Mouse (Mus musculus) heart, postnatal 0 days (tissue): ENCODE measurements around the gene Pim1. TPM values are rescaled to one million over a fixed set of nuclear protein-coding genes. Genes with fewer than 3 reads are reported as not detected.

Experiments used
- ATAC-seq: fragments of 200-750 bp; cut with Nextera tagmentation; 2 replicates; pipeline ENCODE4 v1.8.0; 2017; ENCODE audit warnings: low read depth, moderate number of reproducible peaks, moderate library complexity; ENCODE audit not compliant: insufficient read depth
- DNase-seq: peaks from one replicate; pipeline ENCODE4 v3.0.0-alpha.2; 2016; ENCODE audit warnings: low spot score
- H3K27ac ChIP-seq: fragments of 300-500 bp; sonication (generic); 2 replicates; pipeline ENCODE4 v1.5.1; 2014; ENCODE audit warnings: low read depth, mild to moderate bottlenecking
- H3K27me3 ChIP-seq: fragments of 300-500 bp; sonication (generic); 2 replicates; pipeline ENCODE4 v1.6.1; 2014; ENCODE audit warnings: low read length, mixed read lengths; ENCODE audit not compliant: control insufficient read depth, insufficient read depth
- H3K36me3 ChIP-seq: fragments of 300-500 bp; sonication (generic); replicated peaks from 2 replicates; pipeline ENCODE4 v1.6.1; 2014; ENCODE audit warnings: low read length, mixed read lengths; ENCODE audit not compliant: control insufficient read depth, insufficient read depth
- H3K4me1 ChIP-seq: fragments of 300-500 bp; sonication (generic); 2 replicates; pipeline ENCODE4 v1.6.1; 2014; ENCODE audit warnings: antibody characterized with exemption; ENCODE audit not compliant: control insufficient read depth, insufficient read depth
- H3K4me2 ChIP-seq: fragments of 300-500 bp; sonication (generic); 2 replicates; pipeline ENCODE4 v1.6.1; 2014; ENCODE audit warnings: low read depth, mild to moderate bottlenecking, low read length, moderate library complexity
- H3K4me3 ChIP-seq: fragments of 300-500 bp; sonication (generic); 2 replicates; pipeline ENCODE4 v1.5.1; 2014; ENCODE audit warnings: low read depth, low read length
- H3K9ac ChIP-seq: fragments of 300-500 bp; sonication (generic); replicated peaks from 2 replicates; pipeline ENCODE4 v1.6.1; 2014; ENCODE audit warnings: low read depth, low read length, mixed read lengths
- H3K9me3 ChIP-seq: fragments of 300-500 bp; sonication (generic); replicated peaks from 2 replicates; pipeline ENCODE4 v1.6.1; 2016; ENCODE audit warnings: low read length; ENCODE audit not compliant: control insufficient read depth
- CTCF ChIP-seq: IDR thresholded peaks from 2 replicates; pipeline ENCODE4 v1.5.1; 2016; ENCODE audit warnings: antibody characterized with exemption, control low read depth, low read depth
- EP300 ChIP-seq: IDR thresholded peaks from 2 replicates; pipeline ENCODE4 v1.6.1; 2016; ENCODE audit warnings: antibody characterized with exemption, low read depth
- WGBS: fragments of 180-500 bp; shearing (Covaris S2); extraction: QIAGEN DNeasy Blood & Tissue Kit; methylation state at CpG from one replicate; pipeline ENCODE4 v1.1.7; 2014; 5-methylcytosine and 5-hydroxymethylcytosine counted together
- polyA plus RNA-seq: library from polyadenylated mRNA; unstranded; fragments of >200 nt; fragmentation: Nextera tagmentation; extraction: Ambion mirVana; gene quantifications from 2 replicates; pipeline ENCODE4 v1.2.1, GENCODE M21; 2015
- total RNA-seq: library from RNA; depleted of rRNA; stranded (reverse); fragments of >200 nt; gene quantifications from 2 replicates; pipeline ENCODE4 v1.2.3, GENCODE M21; 2014; ENCODE audit warnings: low replicate concordance

Pim1 gene
- total and polyA plus RNA-seq, 2 experiments from 2014 or later: 29.2 to 58.4 TPM

DNA sequence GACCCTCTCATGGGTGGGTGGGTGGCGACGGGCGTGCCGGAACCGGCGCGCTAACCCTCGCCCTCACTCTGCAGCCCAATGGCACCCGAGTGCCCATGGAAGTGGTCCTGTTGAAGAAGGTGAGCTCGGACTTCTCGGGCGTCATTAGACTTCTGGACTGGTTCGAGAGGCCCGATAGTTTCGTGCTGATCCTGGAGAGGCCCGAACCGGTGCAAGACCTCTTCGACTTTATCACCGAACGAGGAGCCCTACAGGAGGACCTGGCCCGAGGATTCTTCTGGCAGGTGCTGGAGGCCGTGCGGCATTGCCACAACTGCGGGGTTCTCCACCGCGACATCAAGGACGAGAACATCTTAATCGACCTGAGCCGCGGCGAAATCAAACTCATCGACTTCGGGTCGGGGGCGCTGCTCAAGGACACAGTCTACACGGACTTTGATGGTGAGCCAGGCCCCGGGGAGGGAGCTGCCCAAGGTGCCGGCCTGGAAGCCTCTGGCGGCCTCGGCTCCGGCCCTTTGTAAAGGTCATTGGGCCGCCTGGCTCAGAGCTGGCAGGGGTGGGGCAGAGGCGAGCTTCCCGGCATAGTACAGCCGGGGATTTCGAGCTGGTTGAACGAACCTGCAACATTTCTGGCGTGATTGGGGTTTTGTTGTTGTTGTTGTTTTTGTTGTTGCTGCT lies 1.2 kb downstream of the Pim1 start:
- peaks cover 19% of the 10 kb centered on the region for H3K36me3 ChIP-seq
- DNase-seq (peak; percentile 50), ATAC-seq (no peak)
- peaks cover 18% of the 10 kb centered on the region; the same call in 1 of the 2 replicates for H3K4me1 ChIP-seq
- H3K9me3 ChIP-seq: no peaks in the 10 kb centered on the region
- WGBS: under 1% methylated on average over 48 of the region's 48 CpGs
- H3K27me3 ChIP-seq: no peaks in the 10 kb centered on the region
- TF ChIP-seq CTCF (no peak), EP300 (no peak)
- peak overlapping the region; percentile 100 for H3K9ac ChIP-seq
- H3K4me3 ChIP-seq: peak overlapping the region; percentile 98
- peak overlapping the region; percentile 98 for H3K27ac ChIP-seq
- peak overlapping the region; percentile 68 for H3K4me2 ChIP-seq

DNA sequence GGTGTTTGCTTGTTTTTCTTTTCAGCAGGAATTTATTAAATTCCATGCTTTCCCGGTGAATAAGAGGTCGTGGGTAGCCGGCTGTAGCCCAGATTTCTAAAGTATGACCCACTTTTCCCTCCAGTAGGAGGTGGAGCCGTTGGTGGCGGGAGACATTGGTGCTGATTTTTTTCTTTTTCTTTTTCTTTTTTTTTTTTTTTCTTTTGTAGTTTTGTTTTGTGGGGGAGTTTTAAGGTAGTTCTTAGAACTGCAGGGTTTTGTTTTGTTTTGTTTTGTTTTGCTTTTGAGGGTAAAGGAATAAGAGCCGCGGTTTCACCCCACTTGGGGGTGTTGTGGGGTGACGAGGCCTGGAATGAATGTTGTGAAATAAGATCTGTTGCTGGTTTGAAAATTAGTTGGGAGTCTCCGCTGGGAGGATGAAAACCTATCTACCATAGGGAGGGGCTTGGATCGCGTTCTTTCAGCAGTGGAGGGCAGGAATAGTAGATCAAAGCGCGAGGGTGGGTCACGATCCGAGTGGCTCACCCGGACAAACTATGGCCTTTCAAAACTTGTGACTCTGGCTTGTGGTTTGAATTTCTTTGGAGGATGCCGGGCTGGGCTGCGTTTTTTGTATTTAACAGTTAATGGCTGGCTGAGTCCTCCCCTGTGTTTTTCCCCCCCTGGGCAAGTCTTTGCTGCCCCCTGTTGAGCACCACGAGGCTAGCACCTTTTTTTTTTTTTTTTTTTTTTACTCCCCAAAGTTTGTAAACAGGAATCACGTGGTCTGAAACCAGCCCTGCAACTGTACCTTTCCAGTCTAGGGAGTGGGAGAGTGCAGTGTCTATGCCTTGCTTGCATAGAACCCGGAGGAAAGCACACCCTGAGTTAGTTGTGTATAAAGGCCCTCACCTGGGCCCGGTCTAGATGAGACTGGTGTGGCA lies 2.0 kb downstream of the Pim1 start:
- peaks cover 18% of the 10 kb centered on the region; the same call in 1 of the 2 replicates for H3K4me1 ChIP-seq
- peak; percentile 74 for TF ChIP-seq CTCF
- 0 out of 2 replicates have a peak, but pooled peaks have one; percentile 27 for TF ChIP-seq EP300
- peak overlapping the region; percentile 98 for H3K27ac ChIP-seq
- H3K9me3 ChIP-seq: no peaks in the 10 kb centered on the region
- H3K9ac ChIP-seq: peak overlapping the region; percentile 100
- peaks cover 19% of the 10 kb centered on the region for H3K36me3 ChIP-seq
- no peak for ATAC-seq
- peak overlapping the region; percentile 68 for H3K4me2 ChIP-seq
- H3K27me3 ChIP-seq: no peaks in the 10 kb centered on the region
- WGBS: 2% methylated on average over 22 of the region's 22 CpGs
- peak; percentile 79 for DNase-seq
- H3K4me3 ChIP-seq: peak overlapping the region; percentile 98

DNA sequence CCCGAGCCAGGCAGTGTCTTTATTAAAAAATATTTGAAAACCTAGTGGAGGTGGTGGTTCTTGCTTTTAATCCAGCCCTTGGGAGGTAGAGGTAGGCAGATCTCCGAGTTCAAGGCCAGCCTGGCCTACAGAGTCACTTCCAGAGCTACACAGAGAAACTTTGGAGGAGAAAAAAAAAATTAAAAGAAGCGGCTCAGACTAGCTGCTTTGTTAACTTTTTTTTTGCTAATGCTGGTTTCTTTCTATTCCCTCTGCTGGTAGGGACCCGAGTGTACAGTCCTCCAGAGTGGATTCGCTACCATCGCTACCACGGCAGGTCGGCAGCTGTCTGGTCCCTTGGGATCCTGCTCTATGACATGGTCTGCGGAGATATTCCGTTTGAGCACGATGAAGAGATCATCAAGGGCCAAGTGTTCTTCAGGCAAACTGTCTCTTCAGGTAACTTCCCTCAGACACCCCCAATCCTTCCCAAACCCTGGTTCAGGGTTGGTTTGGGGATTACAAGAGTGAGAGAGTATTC lies 3.0 kb downstream of the Pim1 start:
- H3K4me2 ChIP-seq: peak overlapping the region; percentile 68
- peak overlapping the region; percentile 98 for H3K4me3 ChIP-seq
- peaks cover 19% of the 10 kb centered on the region; the same call in 1 of the 2 replicates for H3K4me1 ChIP-seq
- no peak for TF ChIP-seq EP300
- TF ChIP-seq CTCF: no peak
- no peak for DNase-seq
- peaks cover 19% of the 10 kb centered on the region for H3K36me3 ChIP-seq
- H3K9ac ChIP-seq: peak overlapping the region; percentile 100; the same call in 1 of the 2 replicates
- no peaks in the 10 kb centered on the region for H3K27me3 ChIP-seq
- no peaks in the 10 kb centered on the region for H3K9me3 ChIP-seq
- H3K27ac ChIP-seq: peak overlapping the region; percentile 98; the same call in 1 of the 2 replicates
- ATAC-seq: no peak
- WGBS: 75% methylated on average over 11 of the region's 11 CpGs

DNA sequence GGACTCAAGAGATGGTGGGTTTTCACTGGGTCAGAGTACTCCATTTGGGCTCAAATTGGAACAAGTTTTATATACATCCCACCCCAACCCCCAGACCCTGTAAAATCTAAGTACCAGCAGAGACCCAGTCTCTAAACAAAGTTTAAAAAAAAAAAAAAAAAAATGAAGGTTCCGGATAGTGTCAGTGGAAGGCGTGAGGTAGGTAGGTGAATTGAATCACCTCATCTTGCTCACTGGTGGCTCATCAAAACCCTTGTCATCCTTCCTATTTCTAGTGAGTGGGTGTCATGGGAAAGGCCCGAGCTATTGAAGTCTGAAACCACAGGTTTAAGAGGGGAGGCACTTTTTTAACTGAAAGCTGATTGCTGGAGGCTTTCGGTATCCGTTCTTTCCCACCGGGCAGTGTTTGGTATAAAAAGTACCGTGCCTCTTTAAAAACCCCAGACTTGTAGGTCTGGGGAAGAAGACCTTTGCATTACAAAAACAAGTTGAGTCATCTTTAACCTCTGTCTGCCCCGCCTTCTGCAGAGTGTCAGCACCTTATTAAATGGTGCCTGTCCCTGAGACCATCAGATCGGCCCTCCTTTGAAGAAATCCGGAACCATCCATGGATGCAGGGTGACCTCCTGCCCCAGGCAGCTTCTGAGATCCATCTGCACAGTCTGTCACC lies 3.6 kb downstream of the Pim1 start:
- Histone ChIP-seq H3K9me3 (no peaks in the 10 kb centered on the region), H3K4me2 (peak overlapping the region; percentile 68; the same call in 1 of the 2 replicates), H3K4me3 (0 out of 2 replicates have a peak overlapping the region, but pooled peaks have one; percentile 2), H3K4me1 (peaks cover 13% of the 10 kb centered on the region; the same call in 1 of the 2 replicates), H3K9ac (no peak overlapping the region), H3K36me3 (peaks cover 19% of the 10 kb centered on the region), H3K27ac (no peak overlapping the region), H3K27me3 (no peaks in the 10 kb centered on the region)
- DNase-seq (no peak), ATAC-seq (no peak)
- TF ChIP-seq EP300 (no peak), CTCF (no peak)
- 77% methylated on average over 10 of the region's 10 CpGs for WGBS

DNA sequence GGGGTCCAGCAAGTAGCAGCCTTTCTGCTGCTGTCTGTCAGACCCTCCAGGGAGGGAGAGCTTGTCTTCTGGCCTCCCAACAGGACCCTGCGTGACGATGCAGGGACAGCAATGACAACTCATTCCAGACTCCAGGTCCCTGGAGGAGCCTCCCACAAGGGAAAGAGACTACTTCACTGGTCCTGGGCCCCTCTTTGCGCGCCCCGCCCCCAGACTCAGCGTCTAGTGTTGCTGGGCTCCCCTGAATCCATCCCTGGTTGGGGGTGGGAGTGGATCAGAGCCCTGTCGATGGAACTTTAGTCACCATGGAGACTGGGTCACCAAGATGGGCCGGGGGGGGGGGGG lies 4.2 kb downstream of the Pim1 start:
- 68% methylated on average over 7 of the region's 8 CpGs for WGBS
- no peak overlapping the region for H3K27ac ChIP-seq
- no peak overlapping the region for H3K4me2 ChIP-seq
- no peak for TF ChIP-seq CTCF
- TF ChIP-seq EP300: no peak
- H3K4me1 ChIP-seq: 0 out of 2 replicates have a peak, but pooled peaks cover 8% of the 10 kb centered on the region
- H3K4me3 ChIP-seq: no peak overlapping the region
- no peak for ATAC-seq
- H3K9me3 ChIP-seq: no peaks in the 10 kb centered on the region
- H3K27me3 ChIP-seq: no peaks in the 10 kb centered on the region
- H3K9ac ChIP-seq: no peak overlapping the region
- DNase-seq: no peak
- peaks cover 19% of the 10 kb centered on the region for H3K36me3 ChIP-seq
